In the genomic region with DNA sequence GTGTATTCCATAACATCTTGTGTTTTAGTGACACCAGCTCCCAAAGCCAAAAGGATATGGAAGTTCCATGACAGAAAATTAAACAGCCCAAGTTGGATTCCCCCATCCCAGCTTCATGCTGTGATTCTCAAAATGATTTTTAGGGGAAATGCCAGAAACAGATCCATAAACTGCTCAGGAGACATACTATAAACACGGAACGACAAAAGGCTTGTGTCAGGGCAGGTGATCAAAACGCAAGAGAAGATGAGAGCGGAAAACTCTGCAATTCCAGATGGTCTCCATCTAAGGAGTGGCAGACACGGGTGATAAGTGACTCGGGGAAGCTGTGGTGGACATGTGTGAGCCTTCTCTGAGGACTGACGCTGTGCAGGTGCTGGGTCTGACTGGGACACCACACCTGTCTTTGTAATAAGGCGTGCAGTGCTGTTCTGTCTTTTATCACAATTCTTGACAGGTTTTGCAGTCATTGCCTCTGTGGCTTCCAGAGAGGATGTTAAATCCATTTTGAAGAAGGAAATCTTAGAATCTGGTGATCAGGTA, we compare ENCODE assay signal across 30 mouse cellular contexts. TPM values are rescaled to one million over a fixed set of nuclear protein-coding genes. Genes with fewer than 3 reads are reported as not detected.
DNase-seq lines count a peak whose midpoint lies in the region; ATAC-seq lines count a peak whose summit lies in the region.
"Had no signal": no experiment of that assay in that cellular context is flagged by ENCODE, and none has a peak within 500 bp of the region (broad histone marks: within the 10 kb centered on the region; RNA-seq: fewer than 3 reads in every experiment).

No protein-coding gene starts in this region.

- H3K9me3 ChIP-seq in megakaryocyte, embryonic 14.5 days: peaks cover 37% of the 10 kb centered on the region
- peaks cover 4% of the 10 kb centered on the region; the same call in 1 of the 2 replicates for H3K9me3 ChIP-seq in limb, embryonic 12.5 days
- no peaks in the 10 kb centered on the region for H3K9me3 ChIP-seq in stomach, embryonic 16.5 days (replicated peaks; ENCODE audit: control insufficient read depth, low read length)
- H3K9me3 ChIP-seq in liver, embryonic 12.5 days (replicated peaks): no peaks in the 10 kb centered on the region
- H3K9me3 ChIP-seq in forebrain, embryonic 10.5 days: peaks cover 3% of the 10 kb centered on the region; the same call in 1 of the 2 replicates
- H3K9me3 ChIP-seq: heart, embryonic 13.5 days; intestine, embryonic 15.5 days; midbrain, embryonic 10.5 days; neural tube, embryonic 12.5 days had no signal

- H3K4me1 ChIP-seq in megakaryocyte, embryonic 14.5 days: no peaks in the 10 kb centered on the region
- H3K4me1 ChIP-seq in limb, embryonic 12.5 days (replicated peaks): peaks cover 10% of the 10 kb centered on the region
- H3K4me1 ChIP-seq in stomach, embryonic 16.5 days (ENCODE audit: control insufficient read depth, insufficient read depth, low read length): no peaks in the 10 kb centered on the region
- no peaks in the 10 kb centered on the region for H3K4me1 ChIP-seq in liver, embryonic 12.5 days
- H3K4me1 ChIP-seq in forebrain, embryonic 10.5 days: 0 out of 2 replicates have a peak, but pooled peaks cover 6% of the 10 kb centered on the region
- H3K4me1 ChIP-seq: hindbrain, embryonic 10.5 days; intestine, embryonic 15.5 days; midbrain, embryonic 10.5 days; neural tube, embryonic 12.5 days had no signal

- H3K9ac ChIP-seq in limb, embryonic 12.5 days (replicated peaks): no peak overlapping the region
- H3K9ac ChIP-seq in stomach, embryonic 16.5 days (ENCODE audit: low read length): no peak overlapping the region
- no peak overlapping the region for H3K9ac ChIP-seq in liver, embryonic 12.5 days
- H3K9ac ChIP-seq: heart, embryonic 13.5 days; intestine, embryonic 15.5 days; liver, postnatal 0 days; neural tube, embryonic 12.5 days had no signal

- no peak overlapping the region for H3K4me2 ChIP-seq in limb, embryonic 12.5 days
- H3K4me2 ChIP-seq in stomach, embryonic 16.5 days (ENCODE audit: low read depth, low read length): no peak overlapping the region
- no peak overlapping the region for H3K4me2 ChIP-seq in liver, embryonic 12.5 days
- H3K4me2 ChIP-seq: heart, embryonic 13.5 days; intestine, embryonic 15.5 days; liver, embryonic 11.5 days; neural tube, embryonic 12.5 days had no signal

- 33% methylated on average over 8 of the region's 8 CpGs for WGBS in limb, embryonic 12.5 days
- WGBS in stomach, embryonic 16.5 days: 36% methylated on average over 8 of the region's 8 CpGs
- WGBS in liver, embryonic 12.5 days (ENCODE audit: insufficient replicate concordance): 66% methylated on average over 8 of the region's 8 CpGs
- 90% methylated on average over 8 of the region's 8 CpGs for WGBS in forebrain, embryonic 10.5 days

- DNase-seq in embryo, embryonic 10 days (ENCODE audit: low spot score): peak; percentile 23
- no peak for DNase-seq in embryo, embryonic 9.5 days (ENCODE audit: extremely low spot score)
- DNase-seq in forebrain, embryonic 10.5 days (ENCODE audit: extremely low spot score, low spot score): no peak
- DNase-seq: adrenal gland, postnatal 10 days; cerebellum, adult 11 months; cerebellum, adult 9-10 months; cerebellum, postnatal 36 days; heart, postnatal 10 days; kidney, adult 8-10 months; kidney, postnatal 4 days; liver, postnatal 0 days; lung, postnatal 4 days; thymus, adult 18-20 months; thymus, postnatal 25 days had no signal

- peak overlapping the region; percentile 2 for H3K4me3 ChIP-seq in megakaryocyte, embryonic 14.5 days (replicated peaks)
- no peak overlapping the region for H3K4me3 ChIP-seq in limb, embryonic 12.5 days (replicated peaks)
- no peak overlapping the region for H3K4me3 ChIP-seq in stomach, embryonic 16.5 days (replicated peaks; ENCODE audit: low read length)
- no peak overlapping the region for H3K4me3 ChIP-seq in liver, embryonic 12.5 days
- no peak overlapping the region for H3K4me3 ChIP-seq in forebrain, embryonic 10.5 days
- H3K4me3 ChIP-seq: heart, embryonic 13.5 days; hindbrain, embryonic 10.5 days; intestine, embryonic 15.5 days; midbrain, embryonic 10.5 days; neural tube, embryonic 12.5 days had no signal

- ATAC-seq in megakaryocyte, adult 5-6 weeks (ENCODE audit: poor library complexity, severe bottlenecking): no peak
- peak; percentile 75 for ATAC-seq in limb, embryonic 12.5 days (ENCODE audit: insufficient number of reproducible peaks, insufficient read depth, low FRiP score, low TSS enrichment, low read depth)
- ATAC-seq in stomach, embryonic 16.5 days (ENCODE audit: insufficient read depth, low FRiP score): peak; percentile 76; the same call in 1 of the 2 replicates
- no peak for ATAC-seq in liver, embryonic 12.5 days
- ATAC-seq: forebrain, embryonic 16.5 days; hindbrain, embryonic 16.5 days; intestine, embryonic 15.5 days; liver, postnatal 0 days; midbrain, embryonic 16.5 days had no signal

- no peaks in the 10 kb centered on the region for H3K27me3 ChIP-seq in megakaryocyte, embryonic 14.5 days (replicated peaks)
- H3K27me3 ChIP-seq in limb, embryonic 12.5 days: 0 out of 2 replicates have a peak, but pooled peaks cover 3% of the 10 kb centered on the region
- H3K27me3 ChIP-seq in stomach, embryonic 16.5 days (ENCODE audit: control insufficient read depth, insufficient read depth, low read length): no peaks in the 10 kb centered on the region
- H3K27me3 ChIP-seq in liver, embryonic 12.5 days (replicated peaks): no peaks in the 10 kb centered on the region
- no peaks in the 10 kb centered on the region for H3K27me3 ChIP-seq in forebrain, embryonic 10.5 days (ENCODE audit: poor library complexity, severe bottlenecking)
- H3K27me3 ChIP-seq: CH12.LX; heart, embryonic 13.5 days; intestine, embryonic 15.5 days; neural tube, embryonic 12.5 days had no signal

- no peak overlapping the region for H3K27ac ChIP-seq in limb, embryonic 12.5 days
- no peak overlapping the region for H3K27ac ChIP-seq in stomach, embryonic 16.5 days (ENCODE audit: low read length)
- no peak overlapping the region for H3K27ac ChIP-seq in liver, embryonic 12.5 days
- H3K27ac ChIP-seq in forebrain, embryonic 10.5 days: no peak overlapping the region
- H3K27ac ChIP-seq: heart, embryonic 13.5 days; hindbrain, embryonic 10.5 days; intestine, embryonic 15.5 days; kidney, postnatal 0 days; midbrain, embryonic 10.5 days; neural tube, embryonic 12.5 days had no signal

- H3K36me3 ChIP-seq in megakaryocyte, embryonic 14.5 days (replicated peaks; ENCODE audit: low read length): no peaks in the 10 kb centered on the region
- H3K36me3 ChIP-seq in limb, embryonic 12.5 days: no peaks in the 10 kb centered on the region
- no peaks in the 10 kb centered on the region for H3K36me3 ChIP-seq in stomach, embryonic 16.5 days (ENCODE audit: control insufficient read depth, insufficient read depth, low read length)
- H3K36me3 ChIP-seq in liver, embryonic 12.5 days: no peaks in the 10 kb centered on the region
- no peaks in the 10 kb centered on the region for H3K36me3 ChIP-seq in forebrain, embryonic 10.5 days (replicated peaks)
- H3K36me3 ChIP-seq: heart, embryonic 13.5 days; hindbrain, embryonic 10.5 days; intestine, embryonic 15.5 days; midbrain, embryonic 10.5 days; neural tube, embryonic 12.5 days had no signal

RNA-seq across cellular contexts. Expression of gene Lyplal1, which starts 56.4 kb away (rescaled TPM):
- 9.4 and 25.2 TPM in 2 replicates for polyA plus RNA-seq in megakaryocyte, embryonic 14.5 days (2012; ENCODE audit: insufficient read depth, low replicate concordance)
- total RNA-seq in megakaryocyte, adult 5-6 weeks (2015): 0.31 and 1.1 TPM in 2 replicates
- 0.95 and 1.6 TPM in 2 replicates for total RNA-seq in megakaryocyte, adult 5-6 weeks (2017)
- polyA plus RNA-seq in limb, embryonic 12.5 days (2016; fragmentation: Nextera tagmentation; extraction: Ambion mirVana): 19.4 and 20.4 TPM in 2 replicates
- 15.9 and 16.5 TPM in 2 replicates for polyA plus RNA-seq in stomach, embryonic 16.5 days (2015; fragmentation: Nextera tagmentation; extraction: Ambion mirVana)
- polyA plus RNA-seq in liver, embryonic 12.5 days (2016; fragmentation: Nextera tagmentation; extraction: Ambion mirVana): 8.5 and 9.6 TPM in 2 replicates
- 18.3 and 18.8 TPM in 2 replicates for polyA plus RNA-seq in forebrain, embryonic 10.5 days (2016; fragmentation: Nextera tagmentation; extraction: Ambion mirVana)
- total RNA-seq: CH12.LX had no signal

Comparison
In these comparisons a context has a peak if more than half of its experiments do, and no peak if none do; other contexts are left out.
1. ATAC-seq: peak in limb, embryonic 12.5 days (single experiment) and stomach, embryonic 16.5 days (single experiment); none in megakaryocyte, adult 5-6 weeks (single experiment) and liver, embryonic 12.5 days (single experiment).